Mouse (Mus musculus): Measurements from ENCODE around the gene Cyth2.
A peak's percentile ranks its signal among the peaks of the same experiment; 100 is the strongest.

Gene Cyth2

DNA sequence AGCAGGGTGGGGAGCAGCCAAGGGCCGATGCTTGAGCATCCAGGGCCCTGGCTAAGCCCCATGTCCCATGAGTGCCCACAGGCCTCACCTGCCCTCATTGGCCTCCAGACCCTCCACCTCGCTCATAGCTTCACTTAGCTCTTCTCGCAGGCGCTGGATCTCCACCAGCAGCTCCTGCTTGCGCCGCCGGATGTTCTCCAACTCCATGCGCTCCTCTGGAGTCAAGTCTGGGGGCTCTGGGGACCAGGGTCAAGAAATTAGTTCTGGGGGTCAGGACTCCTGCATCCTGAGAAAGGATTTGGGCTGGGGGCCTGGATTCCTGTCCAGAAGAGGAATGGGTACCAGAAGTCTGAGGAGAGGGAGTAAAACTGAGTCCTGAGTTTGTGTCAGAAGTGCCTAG is 1.5 kb downstream of the Cyth2 start:
- DNase-seq: no peak

DNA sequence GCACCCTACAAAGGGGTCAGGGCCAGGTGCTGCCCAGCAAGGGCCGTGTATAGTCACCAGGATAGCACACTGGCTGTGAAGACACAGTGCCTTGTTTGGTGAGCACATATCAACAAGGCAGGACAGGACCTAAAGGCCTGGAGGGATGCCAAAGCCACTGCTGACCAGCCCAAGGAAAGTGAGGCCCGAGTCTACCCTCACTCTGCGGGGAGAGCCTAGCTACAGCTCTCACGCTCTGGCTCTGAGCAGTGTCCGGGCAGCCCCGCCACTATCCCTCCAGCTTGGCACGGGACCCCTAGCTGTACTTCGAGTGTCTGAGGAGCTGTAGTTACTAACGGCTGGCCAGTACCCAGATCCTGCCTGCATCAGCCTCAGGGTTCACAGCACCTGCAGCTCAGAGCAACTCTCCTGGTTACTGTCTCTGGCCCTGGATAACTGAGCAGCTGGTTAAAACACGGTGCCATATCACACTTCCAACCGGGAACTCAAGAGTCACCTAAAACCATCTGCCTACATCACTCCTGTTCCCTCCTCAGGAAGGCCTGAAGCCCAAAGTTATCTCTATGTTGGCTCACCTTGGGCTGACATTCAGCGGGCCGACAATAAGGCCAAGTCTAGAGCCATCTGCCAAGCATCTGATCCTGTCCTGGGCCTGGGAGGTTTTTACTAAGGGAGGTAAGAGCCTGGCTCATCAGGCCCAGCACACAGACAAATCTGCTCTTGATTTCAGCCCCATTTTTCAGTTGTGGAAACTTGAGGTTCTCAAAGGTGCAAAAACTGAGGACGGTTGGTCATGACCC is 4.9 kb downstream of the Cyth2 start:
- DNase-seq: no peak

DNA sequence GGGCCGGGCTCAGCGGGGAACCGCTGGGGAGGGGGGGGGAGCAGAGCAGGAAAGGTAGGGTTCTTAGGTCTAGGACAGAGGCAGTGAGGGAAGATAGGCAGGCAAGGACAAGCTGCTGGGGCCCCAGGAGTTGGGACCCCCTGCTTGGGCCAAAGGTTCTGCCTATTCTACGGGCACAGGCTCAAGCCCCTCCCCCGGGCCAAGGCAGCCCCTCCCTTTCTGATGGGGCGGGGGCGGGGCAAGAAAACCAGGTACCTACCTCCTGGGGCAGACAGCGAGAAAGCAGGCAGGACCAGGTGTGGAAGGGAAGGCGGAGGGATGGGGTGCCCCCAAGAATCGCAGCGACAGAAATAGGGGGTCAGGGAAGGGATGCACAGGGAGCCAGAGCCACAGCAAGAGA is 5.9 kb downstream of the Cyth2 start:
- DNase-seq: no peak

DNA sequence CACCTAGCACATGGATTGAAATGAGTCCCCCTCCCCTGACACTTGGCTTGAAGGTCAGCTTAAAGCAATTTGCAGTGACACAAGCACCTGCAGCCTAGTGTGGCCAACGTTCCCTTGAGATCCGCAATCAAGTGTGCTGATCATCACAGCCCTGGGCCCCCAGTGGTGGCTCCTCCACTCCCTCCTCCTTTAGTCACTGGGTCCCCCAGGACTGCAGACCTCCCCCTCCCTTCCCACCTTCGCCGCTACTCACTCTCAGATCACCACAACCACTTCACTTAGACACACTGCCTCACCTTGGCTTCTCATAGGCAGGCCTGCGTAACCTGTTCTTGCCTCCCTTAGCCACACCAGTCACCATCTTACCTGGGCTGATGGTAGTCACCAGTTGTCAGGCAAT is 8.4 kb downstream of the Cyth2 start:
- no peak for DNase-seq

DNA sequence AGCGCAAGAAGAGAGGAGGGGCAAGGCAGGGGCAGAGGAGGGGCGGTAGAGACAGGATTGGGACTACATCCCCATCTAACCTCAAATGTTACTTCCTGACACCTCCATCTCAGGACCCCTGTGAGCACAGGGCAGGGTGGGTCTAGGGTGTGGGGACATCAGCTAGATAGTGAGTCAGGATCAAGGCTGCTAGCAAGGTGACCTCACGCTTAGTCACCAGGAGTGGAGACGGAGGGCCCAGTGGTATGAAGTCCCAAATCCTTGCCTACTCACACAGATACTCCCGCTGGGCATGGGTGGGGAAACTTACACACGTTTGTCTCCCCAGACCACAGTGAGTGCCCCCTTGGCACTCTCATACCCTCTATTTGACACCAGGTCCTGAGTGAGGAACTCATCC is 11.8 kb downstream of the Cyth2 start:
- DNase-seq: no peak

DNA sequence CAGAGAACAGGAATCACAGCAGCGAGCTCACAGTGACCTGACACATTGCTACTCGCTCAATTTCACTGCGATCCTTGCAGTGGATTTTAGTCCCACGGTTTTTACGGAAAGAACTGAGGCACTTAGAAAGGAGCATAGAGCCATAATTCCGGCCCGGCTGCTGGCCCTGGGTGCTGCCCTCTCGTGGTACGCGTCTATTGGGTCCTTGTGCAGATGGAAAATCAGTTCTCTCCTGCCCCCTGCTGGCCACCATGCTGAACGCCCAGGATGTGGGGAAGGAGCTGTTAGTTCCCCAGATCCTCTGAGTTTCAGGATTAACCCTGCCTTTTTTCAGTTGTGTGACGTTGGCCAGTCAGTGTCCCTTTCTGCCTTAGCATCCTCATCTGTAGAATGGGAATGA is 13.0 kb downstream of the Cyth2 start:
- DNase-seq: peak; percentile 94 to 95

DNA sequence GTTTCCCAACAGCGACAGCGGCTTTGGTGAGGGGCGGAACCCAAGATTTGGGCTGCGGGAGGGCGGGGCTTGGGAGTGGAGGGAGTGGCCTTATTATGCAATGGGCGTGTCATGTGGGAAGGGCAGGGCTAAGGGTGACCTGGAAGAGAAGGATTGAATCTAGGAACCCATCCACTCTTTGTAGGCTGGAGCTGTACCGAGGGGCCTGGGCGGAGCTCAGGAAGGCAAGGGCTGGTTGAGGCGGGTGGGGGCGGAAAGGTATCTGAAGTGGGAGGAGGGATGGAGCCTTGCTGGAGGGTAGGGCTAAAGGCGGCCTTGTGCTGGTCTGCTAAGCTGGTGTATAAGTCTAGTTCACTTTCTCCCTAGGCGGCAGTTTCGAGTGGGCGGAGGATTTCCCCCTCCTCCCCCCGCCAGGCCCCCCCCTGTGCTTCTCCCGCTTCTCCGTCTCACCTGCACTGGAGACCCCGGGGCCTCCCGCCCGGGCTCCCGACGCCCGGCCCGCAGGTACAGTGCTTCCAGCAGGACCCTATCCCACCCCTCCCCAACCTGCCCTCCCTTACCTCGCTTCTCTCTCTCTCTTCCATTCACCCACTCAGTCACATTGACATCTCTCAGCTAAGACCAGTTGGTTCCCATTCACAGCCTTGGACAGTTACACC is 13.7 kb downstream of the Cyth2 start:
- peak; percentile 67 to 68 for DNase-seq

DNA sequence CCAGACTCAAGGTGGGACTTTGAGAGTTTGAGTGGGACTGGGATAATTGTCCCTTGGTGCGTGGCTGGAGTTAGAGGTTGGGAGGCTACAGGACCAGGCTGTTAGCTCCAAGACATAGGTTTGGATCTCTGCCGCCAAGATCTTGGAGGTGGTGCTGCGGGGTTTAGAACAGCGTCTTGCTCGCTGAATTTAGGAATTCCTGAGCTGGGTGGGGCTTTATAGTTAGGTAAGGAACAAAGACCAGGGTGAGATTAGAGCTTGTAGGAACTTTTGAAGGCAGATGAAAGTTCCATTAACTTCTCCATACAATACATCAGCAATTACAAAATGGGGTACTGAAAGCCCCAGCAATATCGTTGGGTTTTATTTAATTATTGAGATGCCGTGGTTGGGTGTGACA is 14.4 kb downstream of the Cyth2 start:
- no peak for DNase-seq

DNA sequence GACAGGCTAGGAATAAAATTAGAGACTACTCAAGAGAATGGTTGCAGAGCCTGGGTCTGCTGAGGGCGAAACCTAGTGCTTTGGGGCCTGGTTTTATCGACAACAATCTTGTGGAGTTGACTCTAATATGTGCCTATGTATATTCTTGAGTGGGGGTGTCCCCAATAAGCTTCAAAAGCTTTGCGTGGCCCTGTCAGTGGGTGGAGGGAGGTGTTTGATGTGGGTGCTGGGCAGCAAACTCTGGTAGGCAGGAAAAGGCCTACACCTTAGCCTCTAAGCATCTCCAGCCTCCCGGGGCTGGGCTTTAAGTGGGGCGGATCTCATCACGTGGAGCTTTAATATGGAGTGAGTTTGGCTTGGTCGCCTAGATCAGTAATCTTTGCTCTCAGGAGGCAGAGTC is 15.4 kb downstream of the Cyth2 start:
- DNase-seq: no peak

DNA sequence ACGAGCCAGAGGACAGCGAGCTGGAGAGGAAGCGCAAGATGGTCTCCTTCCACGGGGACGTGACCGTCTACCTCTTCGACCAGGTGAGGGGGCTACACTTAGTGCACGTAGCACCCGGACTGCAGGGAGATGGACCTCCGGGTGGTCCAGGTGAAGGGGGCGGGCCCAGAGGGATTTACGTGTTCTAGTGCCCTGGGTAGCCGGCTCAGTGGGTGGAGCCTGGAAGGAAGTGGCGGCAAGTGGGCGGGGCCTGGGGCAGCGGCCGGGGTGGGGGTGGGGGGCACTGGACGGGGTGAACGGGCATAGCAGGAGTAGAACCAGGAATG is 15.9 kb downstream of the Cyth2 start:
- peak; percentile 53 to 55 for DNase-seq

DNA sequence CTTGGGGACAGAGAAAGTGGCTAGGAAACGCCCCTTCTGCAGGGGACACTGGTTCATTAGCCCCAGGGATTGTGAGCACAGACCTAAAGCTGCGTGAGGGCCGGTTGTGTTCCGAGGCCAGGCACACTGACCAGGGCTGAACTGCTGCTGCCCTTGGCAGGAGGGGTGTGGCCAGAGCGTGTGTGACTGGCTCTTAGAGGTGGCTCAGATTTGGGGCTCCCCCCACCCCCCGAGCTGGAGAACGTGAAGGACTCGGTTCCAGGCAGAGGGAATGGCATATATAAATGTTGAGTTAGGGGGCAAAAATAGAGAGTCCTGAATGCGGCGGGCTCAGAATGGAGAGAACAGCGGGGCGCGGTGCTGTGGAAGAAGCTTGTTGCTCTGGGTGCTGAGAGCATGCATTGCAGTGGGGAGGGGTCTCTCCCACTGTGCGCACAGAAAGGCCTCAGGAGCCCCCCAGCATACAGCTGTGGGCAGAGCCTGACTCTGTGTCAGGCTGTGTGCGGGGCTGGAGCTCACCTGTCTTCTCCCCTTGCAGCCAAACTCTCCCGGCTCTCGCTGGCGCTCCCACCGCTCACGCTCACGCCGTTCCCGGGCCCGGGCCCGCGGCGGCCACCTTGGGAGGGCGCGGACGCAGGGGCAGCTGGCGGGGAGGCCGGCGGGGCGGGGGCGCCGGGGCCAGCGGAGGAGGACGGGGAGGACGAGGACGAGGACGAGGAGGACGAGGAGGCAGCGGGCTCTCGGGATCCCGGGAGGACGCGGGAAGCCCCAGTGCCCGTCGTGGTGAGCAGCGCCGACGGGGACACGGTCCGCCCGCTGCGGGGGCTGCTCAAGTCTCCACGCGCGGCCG is 16.5 kb downstream of the Cyth2 start:
- DNase-seq: peak in 1 of 2 experiments; percentile 8

DNA sequence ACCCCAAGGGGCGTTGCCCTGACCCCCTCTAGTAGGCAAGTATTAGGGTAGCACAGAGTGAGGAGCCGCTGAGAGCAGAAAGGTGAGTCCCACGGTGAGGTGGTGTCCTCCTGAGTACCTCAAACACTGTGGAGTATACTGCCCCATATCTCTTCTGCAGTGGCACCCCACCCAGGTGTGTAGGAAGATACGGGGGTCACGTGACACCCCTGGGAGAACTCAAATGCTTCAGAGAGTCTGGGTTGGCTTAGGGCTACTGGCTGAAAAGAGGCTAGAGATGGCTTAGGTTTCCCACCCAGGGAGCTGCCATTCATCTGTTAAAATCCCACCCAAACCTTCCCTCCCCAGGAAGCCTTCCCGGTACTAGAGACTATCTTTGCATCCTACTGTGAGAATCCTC is 17.4 kb downstream of the Cyth2 start:
- DNase-seq: no peak

DNA sequence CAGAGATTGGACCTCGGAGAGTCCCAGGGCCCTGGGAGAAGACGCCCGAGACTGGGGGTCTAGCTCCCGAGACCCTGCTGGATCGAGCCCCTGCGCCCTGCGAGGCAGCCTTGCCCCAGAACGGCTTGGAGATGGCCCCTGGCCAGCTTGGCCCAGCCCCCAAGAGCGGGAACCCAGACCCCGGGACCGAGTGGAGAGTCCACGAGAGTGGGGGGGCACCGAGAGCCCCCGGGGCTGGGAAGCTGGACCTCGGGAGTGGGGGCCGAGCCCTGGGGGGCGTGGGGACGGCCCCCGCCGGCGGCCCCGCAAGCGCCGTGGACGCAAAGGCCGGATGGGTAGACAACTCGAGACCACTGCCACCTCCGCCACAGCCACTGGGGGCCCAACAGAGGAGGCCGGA is 19.4 kb downstream of the Cyth2 start:
- DNase-seq: peak in 1 of 2 experiments; percentile 1

DNA sequence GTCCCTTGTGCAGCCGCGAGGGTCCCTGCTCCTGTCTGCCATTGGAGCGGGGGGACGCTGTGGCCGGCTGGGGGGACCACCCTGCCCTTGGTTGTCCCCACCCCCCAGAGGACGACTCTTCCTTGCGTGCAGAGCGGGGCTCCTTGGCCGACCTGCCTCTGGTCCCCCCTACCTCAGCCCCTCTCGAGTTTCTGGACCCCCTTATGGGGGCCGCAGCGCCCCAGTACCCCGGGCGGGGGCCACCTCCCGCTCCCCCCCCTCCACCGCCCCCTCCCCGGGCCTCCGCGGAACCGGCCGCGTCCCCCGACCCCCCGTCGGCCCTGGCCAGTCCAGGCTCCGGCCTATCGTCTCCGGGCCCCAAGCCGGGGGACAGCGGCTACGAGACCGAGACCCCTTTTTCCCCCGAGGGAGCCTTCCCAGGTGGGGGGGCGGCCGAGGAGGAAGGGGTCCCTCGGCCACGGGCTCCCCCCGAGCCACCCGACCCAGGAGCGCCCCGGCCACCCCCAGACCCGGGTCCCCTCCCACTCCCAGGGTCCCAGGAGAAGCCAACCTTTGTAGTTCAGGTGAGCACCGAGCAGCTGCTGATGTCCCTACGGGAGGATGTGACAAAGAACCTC is 20.3 kb downstream of the Cyth2 start:
- DNase-seq: no peak

DNA sequence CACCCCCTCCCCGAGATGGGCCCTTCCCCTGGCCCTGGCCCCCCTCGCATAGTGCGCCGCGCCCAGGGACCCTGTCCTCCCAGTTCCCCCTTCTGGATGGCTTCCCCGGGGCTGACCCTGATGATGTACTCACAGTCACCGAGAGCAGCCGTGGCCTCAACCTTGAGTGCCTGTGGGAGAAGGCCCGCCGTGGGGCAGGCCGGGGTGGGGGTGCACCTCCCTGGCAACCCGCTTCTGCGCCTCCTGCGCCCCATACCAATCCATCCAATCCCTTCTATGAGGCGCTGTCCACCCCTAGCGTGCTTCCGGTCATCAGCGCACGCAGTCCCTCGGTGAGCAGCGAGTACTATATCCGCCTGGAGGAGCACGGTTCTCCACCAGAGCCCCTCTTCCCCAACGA is 21.1 kb downstream of the Cyth2 start:
- no peak for DNase-seq

DNA sequence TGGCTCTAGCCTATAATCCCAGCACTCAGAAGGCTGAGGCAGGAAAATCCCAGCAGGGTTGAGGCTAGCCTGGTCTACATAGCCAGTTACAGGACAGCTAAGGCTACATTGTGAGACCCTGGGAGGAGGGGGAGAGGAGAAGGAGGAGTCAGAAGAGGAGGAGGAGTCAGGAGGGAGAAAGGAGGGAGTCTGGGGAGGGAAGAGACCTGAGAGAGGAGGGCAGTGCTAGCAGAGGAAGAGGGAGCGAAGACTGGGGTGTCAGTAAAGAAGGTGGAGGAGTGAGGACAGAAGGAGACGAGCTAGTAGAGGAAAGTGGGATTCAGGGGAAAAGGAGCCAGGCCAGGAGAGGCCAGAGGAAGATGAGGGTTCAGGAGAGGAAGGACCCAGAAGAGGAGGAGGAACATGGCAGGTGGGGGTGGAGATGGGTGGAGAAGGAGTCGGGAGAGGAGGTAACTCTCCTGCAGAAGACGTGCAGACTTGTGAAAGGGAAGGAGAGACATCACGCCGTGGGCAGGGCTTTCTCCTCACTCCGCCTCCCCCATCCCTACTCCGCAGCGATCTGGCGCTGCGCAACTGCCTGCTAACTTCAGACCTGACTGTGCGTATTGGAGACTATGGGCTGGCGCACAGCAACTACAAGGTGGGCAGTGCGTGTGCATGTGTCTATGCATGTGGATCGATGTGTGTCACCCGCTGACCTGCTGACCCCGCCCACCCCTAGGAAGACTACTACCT is 22.5 kb downstream of the Cyth2 start:
- no peak for DNase-seq

DNA sequence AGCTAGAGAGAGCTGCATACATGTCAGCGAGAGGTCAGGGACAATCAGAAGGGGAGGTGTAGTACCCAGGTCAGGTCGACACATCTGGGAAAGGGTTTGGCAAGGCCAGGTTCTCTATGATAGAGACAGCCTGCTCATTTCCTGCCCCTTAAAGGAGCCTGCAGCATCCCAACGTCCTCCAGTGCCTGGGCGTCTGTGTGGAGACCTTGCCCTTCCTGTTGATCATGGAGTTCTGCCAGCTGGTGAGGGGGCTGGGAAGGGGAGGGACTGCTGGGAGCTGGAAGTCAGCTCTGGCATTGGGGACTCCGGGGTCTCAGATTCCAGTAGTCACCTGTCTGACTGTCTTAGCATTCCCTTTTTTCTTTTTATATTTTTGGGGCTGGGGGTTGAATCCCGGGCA is 23.7 kb downstream of the Cyth2 start:
- DNase-seq: no peak

DNA sequence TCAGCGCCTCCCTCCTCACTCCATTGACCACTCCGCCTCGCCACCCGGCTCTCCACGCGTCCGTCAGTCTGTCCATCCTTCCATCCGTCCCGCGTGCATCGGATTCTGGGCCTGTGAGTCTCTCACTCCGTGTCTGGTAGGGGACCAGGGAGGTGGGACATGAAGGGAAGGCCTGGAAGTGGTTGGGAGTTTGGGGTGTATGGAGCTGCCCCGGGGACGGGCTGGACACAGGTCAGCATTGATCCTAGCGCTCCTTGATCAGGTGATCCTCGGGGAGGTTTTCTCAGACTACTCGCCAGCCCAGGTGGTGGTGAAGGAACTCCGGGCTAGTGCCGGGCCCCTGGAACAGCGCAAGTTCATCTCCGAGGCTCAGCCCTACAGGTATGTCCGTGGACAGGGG is 26.7 kb downstream of the Cyth2 start:
- no peak for DNase-seq

DNA sequence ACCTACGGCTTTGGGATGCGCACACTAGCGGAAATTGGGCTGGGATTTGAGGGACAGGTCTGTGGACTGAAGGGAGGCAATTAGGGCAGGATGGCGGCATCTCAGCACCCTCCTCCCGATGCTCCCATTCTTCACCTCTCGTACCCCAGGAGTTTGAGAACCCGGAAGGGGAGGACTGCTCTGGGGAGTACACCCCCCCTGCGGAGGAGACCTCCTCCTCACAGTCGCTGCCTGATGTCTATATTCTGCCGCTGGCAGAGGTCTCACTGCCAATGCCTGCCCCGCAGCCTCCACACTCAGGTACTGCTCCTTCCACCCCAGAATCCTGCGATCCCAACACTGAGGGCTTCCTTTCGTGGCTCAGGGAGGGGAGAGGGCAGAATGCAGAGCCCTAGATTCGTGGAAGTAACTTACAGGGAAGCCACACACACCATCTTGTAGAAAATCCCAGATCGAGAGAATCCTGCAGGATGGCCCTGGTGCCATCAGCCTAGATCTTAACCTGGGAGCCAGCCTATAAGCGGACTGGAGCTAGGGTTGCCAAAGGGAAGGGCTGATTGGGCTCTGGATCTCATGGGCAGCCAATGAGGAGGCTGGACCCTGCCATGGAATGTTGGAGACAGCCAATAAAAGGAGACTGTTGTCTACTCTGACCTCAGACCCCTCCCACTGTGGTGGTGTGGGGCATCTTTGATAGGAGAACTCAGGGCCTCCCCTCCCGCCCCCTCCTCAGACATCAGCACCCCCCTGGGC is 27.5 kb downstream of the Cyth2 start:
- no peak for DNase-seq

DNA sequence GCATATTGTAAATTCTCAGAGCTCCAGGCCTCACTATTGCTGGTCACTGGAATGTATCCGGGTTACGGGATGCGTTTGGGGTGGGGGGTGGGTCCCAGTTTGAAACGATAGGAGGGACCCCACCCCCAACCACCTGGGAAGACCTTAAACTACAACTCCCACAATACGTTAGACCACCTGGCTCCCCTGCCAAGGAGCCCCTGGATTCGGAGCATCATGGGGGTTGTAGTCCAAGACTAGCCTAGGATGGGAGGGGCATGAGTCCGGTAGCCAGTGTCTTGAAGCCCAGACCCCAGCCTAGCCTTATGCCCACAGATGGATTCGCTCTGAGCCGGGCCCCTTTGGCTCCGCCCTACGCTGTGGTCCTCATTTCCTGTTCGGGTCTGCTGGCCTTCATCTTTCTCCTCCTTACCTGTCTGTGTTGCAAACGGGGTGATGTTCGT is 28.2 kb downstream of the Cyth2 start:
- peak in 1 of 2 experiments; percentile 13 for DNase-seq

DNA sequence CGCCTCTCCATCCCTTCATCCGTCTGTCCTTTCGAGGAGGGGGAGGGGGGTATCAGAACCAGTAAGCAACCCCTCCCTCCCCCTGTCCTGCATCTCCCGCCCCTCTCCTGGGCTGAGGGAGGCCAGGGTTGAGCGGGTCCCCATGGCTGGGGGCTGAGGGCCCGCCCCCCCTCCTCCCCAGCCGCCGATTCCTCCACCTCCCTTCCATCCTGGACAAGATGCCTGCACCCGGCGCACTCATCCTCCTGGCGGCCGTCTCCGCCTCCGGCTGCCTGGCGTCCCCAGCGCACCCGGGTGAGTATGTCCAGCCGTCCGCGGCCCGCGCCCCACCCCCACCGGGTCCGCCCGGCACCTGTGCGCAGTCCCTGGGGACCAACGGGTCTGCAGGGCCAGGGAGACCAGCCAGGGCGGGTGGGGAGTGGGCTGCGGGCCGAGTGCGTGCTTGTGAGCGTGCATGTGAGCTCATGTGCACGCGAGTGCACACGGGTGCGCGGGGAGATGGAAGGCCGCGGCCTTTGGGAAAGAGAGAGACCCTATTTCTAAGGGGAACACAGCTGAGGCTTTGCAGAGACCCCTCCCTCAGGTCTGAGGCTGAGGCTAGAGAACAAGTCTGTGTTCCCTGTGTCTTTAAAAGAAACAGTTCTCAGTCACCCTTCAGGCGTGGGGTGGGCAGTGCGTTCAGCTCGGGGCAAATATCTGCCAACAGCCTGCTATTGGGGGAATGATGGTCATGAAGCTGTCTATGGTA is 28.8 kb downstream of the Cyth2 start:
- no peak for DNase-seq
